Mouse (Mus musculus) thymus, postnatal 0 days (tissue): ENCODE results near the gene Tdp2. TPM values are rescaled to one million over a fixed set of nuclear protein-coding genes. Genes with fewer than 3 reads are reported as not detected.
"Not testable (repeated sequence)": the region's sequence is repeated elsewhere in the genome, so short reads cannot be mapped to it uniquely, and the experiment has no call there.

Experiments
- DNase-seq: peaks from one replicate; pipeline ENCODE4 v3.0.0-alpha.2; 2015; ENCODE audit warnings: low spot score
- polyA plus RNA-seq: library from polyadenylated mRNA; unstranded; fragments of >200 nt; fragmentation: Nextera tagmentation; extraction: Ambion mirVana; gene quantifications from 2 replicates; pipeline ENCODE4 v1.2.1, GENCODE M21; 2015

Tdp2 gene
- polyA plus RNA-seq, 1 experiment from 2014 or later: 60.2 TPM

DNA sequence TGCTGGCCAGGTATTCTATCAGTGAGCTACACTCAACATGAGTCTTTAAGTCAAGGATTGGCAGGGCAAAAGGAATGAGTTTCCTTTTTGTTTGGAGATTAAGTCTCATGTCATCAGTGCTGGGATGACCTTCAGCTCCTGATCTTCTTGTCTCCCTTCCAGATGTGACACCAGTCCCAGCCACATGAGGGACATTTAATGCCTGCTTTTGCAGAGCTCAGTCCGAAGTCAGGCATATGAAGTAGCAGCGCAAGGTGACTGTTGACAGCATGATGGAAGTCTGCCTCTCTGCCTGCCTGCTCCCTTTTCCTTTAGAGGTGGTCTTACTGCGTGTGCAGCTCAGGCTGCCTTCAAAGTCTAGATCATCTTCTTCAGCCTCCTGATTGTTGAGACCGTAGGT lies 6.8 kb upstream of the Tdp2 start:
- no peak for DNase-seq

DNA sequence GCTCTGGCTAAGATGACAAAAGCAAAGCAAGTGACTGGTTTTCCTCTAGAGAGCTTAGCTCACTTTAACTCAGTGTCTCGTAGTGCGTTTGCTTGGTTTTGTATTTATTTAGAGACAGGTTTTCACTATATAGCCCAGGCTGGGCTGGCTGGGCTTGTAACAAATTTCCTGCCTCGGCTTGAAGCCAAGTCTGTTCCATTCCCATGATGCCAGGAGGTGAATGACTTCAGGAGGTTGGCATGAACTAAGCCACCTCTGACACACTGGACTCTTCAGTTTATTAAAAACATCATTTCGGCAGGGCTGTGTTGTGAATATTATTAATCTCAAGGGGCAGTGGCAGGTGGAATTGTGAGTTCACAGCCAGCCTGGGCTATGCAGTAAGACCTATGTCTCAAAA lies 5.9 kb upstream of the Tdp2 start:
- no peak for DNase-seq

DNA sequence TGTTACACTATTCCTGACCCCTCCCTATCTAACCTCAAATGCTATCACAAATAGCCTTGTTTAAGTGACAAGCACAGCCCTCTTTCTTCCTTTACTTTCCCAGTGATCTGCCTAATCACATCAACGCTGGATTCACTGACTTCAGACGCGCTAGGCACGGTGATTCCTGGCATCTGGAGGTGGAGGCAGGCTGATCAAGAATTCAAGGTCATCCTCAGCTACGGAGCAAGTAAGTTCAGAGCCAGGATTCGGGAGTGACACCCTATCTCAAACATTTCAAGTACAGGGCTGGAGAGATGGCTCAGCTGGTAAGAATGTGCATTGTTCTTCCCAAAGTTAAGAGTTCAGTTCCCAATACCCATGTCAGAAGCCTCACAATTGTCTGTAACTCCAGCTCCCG lies 5.4 kb upstream of the Tdp2 start:
- no peak for DNase-seq

DNA sequence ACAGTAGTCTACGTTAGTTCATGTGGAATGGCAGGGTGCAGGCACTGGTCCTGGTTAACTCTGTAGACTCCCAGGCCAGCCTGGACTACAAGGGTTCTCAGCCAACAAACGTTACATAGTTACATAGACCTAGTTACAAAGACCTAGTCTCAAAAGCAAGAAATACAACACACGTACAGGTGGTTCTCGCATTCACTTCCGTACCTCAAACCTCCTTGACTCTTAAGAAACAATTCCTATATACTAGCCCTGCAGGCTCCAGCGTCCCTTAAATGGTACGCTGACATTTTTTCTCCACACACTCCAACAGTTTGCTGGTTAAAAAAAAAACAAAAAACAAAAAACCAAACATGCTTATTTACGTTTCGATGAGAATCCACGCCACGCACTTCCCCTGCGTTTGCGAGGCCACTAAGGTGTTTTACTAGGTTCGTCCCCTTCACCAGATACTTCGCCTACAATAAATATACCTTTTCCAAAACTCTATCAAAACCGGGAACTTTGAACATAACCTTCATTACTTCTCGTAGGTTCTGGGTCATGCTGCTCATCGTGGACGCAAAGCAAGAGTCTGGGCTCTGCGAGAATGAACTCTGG lies 625 bp upstream of the Tdp2 start:
- DNase-seq: peak; percentile 40

DNA sequence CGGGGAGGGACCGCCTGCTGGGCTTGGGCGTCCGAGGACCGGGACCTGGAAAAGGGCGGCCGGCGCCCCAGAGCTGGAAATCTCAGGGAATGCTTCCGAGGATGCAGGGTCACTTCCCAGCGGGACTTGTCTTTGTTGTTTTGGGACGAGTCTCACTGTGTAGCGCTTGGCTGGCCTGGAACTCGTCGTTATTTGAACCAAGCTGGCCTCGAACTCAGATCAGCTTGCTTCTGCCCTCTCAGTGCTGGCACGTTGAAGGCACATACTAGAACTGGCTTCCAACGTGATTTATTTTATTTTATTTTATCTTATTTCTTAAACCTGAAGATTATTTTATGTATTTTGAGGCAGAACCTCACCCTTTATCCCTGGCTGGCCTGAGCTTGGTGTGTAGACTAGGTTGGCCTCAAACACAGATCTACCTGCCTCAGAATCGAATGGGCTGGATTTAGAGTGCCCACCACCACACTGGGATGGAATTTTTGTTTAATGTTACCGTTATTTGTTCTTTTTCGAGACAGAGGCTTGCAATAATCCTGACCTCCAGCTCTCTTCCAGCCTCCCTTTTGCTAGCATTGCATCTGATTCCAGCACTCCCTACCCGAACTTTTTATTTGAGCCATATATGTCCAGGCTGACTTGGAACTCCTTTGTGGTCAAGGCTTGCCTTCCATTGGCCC lies 792 bp downstream of the Tdp2 start:
- no peak for DNase-seq

DNA sequence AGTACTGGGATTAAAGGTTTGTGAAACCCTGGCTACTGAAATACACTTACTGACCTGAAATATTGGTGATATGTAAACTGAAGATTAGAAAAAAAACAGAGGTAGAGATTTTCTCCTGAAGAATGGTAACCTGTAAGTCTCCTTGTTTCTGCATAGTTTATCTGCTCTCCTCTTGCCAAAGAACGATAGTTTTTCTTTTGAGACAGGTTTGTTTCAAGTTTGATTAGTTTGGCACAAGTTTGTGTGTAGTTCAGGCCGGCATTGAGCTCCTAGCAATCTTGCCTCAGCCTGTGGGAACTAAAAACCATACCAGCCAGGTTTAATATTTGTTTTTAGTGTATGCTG lies 1.3 kb downstream of the Tdp2 start:
- DNase-seq: no peak

DNA sequence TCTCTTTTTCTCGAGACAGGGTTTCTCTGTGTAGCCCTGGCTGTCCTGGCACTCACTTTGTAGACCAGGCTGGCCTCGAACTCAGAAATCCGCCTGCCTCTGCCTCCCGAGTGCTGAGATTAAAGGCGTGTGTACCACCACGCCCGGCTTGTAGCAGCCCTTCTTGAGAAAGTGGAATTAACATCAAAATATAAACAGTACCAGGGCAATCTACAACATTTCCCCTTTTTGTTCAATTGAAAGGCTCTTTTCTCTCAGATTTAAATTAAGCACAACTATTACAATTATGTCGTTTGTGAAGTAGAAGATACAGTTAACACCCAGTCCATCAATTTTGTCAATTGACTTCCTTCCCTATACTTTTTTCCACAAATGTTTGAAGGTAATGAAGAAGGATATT lies 6.3 kb downstream of the Tdp2 start:
- not testable (repeated sequence) for DNase-seq

DNA sequence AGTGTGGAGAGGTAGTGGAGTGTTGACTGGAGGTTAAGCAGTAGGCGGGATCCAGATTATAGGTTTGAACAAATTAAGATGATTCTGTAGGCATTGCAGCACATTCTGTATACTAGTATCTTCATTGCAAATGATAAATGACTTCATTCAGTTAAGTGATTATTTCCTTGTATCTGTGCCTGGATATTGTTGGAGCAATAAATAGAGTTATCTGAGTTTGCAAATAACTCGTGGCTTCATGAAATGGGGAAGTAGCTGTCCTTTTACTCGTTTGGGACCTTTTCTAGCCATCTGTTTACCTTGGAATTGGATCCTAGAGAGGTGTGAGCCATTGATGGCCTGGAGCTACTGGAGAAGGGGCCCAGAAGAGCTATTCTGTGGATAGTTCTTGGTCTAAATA lies 8.4 kb downstream of the Tdp2 start:
- no peak for DNase-seq

DNA sequence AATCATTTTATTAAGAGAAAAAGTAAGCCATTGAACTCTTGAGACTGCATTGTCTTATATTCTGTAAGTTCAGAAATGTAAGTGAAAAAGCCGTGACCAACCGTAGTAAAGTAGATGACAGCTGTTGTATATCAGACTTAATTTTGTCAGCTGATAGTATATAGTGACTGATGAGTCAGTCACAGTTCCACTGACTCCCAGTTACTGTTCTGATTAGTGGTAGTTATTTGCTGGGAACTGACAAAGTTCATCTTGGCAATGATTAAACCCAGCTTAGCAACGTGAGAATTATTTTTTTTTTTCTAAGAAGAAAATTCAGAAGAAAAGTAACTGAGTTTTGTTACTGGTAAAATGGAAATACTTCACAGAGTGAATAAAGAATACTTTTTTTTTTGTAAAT lies 10.2 kb downstream of the Tdp2 start:
- DNase-seq: no peak

DNA sequence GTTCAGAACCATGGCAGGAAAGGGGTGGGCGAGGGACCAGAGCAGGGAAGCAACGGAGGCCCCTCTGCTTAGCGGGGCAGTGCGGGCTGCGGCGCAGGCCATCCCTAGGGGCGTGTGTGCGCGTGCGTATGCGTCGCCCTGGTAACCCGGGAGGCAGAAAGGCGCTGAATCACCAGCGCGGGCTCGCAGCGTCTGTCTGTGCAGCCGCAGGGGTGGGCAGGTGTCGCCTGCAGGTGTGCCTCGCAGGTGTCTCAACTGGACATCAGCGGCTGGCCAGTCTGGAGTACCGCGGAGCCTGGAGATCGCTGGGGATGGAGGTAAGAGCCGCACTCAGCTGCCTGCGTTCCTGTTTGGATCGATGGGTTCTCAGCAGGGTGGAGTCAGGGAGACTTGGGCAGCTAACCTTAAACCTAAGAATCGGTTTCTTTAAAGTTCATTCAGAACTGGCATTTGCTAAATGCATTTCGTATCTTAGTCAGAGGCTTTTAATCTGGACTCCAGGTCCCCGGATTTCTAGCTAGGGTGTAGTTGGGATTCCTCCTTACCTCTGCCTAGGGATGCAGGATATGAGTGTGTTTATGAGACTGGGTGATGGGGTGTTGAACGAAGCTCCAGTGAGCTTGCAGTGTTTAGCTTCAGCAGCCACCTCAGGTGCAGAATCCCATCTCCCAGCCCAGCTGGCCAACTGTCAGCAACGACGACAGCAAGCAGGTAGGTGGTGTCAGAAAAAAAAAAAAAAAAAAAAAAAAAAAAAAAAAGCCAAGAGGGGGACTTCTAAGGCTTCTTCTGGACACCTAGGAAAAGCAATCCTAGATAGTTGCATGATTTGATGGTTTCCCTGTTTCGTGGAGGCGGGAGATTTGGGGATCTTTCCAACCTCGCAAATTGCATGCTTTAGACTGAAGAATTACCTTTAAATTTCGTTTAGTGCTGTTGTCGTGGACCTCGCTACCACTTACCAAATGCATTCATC lies 13.8 kb downstream of the Tdp2 start, which contains the start of gene D130043K22Rik:
Gene D130043K22Rik, plus strand, starts transcription at position 153 of the 973 bp plus-strand sequence.
- peak; percentile 39 for DNase-seq

DNA sequence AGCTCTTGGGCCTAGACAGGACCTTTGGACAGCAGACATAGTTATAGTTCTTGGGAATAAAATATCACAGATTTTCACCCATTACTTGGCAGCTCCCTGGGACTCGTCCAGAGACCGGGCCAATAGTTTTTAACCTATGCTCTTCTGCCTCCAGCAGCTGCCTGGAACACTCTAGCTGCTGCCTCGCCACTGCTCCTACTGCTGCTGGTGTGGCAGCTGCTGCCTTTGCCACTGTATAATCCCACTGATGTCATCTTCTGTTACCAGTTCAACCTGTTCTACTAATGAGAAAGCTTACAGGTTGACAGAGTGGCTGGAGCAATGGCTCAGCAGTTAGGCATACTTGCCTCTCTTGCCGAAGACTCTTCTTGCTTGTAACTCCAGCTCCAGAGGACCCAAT lies 17.8 kb downstream of the Tdp2 start:
- DNase-seq: no peak

DNA sequence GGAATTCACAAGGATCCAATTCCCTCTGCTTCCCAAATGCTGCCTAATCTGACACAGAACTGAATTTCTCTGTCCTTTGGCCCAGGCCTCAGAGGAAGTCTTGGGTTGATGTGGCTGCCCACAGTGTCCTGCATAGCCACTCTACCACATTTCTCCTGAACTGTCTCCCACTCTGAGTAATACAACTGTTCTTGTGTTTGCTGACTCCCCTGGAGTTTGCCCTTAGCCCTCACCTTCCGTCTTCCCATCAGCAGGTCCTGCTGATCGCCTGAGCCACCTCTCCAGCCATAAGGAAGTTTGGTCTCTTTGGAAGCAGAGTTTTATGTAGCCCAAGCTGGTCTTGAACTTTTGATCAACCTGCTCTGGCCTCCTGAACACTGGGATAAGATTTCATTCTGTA lies 20.5 kb downstream of the Tdp2 start:
- DNase-seq: no peak

DNA sequence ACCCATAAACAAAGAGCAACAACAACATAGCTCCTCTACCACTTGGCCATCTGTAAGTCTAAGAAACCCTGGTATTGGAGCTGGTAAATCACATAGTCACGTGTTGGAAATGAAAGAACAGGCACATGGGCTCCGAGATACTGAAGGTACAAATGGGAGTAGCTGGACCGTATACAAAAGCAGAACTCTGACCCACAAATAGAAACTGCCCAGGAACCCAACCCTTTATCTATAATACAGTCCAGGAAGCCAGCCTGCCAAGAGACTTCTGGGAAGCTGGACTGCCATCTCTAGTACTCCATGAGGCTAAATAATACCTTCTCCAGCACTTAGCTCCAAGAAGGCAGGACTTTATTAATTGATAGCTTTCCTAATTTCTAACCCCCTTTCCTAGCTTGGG lies 21.1 kb downstream of the Tdp2 start:
- DNase-seq: no peak

DNA sequence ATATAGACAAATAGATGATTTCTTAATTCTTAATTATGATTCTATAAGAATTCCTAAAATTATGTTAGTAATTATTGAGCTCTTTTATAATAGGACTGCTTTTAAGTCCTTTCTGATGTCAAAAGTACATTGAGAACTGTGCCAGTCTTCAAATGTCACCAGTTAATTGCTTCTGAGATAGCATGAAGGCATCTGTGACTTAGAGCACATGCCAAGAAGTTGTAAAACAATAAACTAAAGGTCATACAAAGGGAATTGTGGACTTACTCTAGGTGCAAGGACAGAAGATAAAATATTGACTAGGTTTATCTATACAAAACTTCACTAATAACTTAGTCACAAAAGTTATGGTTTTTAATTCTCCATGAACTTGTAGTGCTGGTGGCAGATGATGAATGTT lies 27.6 kb downstream of the Tdp2 start:
- DNase-seq: no peak

DNA sequence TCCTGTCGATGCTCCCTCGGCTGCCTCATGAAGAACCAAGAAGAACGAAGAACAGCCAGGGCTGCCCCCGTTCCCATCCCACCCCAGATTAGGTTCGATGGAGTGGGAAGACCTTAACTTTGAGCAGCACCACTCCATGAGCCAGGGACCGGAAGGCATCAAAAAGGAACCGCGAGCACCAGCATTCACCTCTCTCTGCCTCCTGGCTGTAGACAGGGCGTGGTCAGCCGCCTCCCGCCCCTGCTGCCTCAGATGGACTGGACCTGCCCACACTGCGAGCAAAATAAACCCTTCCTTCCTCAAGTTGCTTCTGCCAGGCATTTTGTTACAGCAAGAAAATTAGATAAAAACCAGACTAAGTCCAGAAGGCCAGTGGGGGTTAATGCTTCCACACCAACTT lies 29.6 kb downstream of the Tdp2 start:
- DNase-seq: no peak

DNA sequence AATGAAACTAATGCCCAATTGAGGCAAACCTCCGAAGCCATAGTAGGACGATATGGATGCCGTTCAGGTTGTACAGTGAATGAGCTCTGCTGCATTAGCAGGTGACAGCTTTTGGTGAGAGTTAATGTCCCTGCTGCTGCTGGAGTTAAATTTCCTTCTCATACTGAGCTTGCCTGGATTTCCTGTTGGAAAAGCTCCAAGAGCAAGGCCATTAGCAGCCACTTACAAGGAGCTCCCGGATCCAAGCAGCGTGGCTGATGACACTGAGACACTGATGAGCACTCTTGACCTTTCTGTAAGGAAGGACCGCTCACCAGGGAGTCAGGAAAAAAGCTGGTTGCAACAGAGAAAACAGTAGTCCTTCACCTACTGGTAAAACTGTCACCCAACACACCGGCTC lies 30.5 kb downstream of the Tdp2 start:
- DNase-seq: no peak

DNA sequence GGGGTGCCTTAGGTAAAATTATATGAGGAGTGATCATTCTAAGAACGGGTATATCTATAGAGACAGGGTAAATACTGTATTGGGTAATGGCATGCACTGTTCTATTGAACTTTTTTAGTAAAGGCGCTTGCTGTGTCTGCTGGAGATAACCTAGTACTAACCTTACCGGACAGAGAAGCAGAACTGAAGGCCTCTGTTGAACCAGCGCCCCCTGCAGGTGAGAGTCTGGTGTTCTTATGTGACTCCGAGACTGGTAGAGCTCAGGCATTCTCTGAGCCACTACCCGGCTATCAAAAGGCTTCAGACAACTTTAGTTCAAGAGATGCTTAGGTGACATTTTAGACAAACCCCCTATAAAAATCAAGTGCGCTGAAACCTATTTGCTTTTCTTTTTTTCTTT lies 31.0 kb downstream of the Tdp2 start:
- DNase-seq: peak; percentile 63

DNA sequence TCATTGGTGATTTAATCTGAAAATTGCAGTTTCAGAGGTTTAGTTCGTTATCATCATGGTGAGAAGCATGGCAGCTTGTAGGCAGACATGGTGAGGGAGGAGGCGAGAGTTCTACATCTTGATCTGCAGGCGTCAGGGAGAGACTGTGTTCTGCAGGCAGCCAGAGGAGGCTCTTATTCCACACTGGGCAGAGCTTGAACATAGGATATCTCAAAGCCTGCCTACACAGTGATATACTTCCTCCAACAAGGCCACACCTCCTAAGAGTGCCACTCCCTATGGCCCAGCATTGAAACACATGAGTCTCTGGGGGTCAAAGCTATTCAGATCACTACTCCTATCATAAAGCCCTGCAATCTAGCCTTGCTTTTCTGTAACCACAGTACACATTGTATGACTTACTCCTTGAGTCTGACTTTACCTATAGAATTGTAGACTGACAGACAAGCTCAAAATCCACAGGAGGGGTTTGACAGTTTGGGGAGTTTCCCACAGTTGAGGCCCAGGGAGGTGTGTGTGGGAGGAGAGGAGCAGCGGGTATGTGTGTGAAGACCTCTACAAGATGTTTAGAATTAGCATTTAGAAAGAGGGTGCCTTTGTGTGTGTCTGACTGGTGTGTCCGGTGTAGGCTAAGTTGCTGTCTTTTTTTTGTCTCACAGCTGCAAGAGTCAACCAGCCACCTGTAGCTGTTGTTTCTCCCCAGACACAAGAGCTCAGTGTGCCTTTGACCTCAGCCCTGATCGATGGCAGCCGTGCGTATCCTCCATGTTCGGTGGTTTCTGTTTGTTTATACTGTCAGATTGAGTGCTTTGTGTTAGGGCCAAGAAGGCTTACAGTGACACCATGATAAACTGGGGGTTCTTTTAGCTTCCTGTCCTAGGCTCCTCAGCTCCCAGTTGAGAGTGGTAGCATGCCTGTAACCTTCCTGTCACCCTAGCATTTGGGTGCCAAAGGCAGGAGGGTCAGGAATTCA lies 35.2 kb downstream of the Tdp2 start:
- DNase-seq: no peak

DNA sequence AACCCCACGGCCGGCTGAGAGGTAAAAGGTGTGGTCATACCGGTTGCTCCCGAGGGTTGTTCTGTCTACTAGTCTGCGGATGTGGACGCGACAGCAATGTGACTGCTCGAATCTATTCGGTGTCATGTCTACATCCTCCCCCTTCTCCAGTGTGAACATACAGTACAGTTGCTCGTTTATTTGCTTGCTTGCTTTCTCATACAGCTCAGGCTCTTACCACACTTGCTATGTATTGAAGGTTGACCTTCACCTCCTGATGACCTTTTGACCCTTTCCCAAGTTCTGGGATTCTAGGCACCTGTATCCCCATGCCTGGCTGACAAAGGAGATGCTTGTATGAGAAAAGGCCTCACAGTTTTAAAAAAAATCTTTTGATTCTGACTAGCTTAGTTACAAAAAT lies 36.3 kb downstream of the Tdp2 start:
- no peak for DNase-seq

DNA sequence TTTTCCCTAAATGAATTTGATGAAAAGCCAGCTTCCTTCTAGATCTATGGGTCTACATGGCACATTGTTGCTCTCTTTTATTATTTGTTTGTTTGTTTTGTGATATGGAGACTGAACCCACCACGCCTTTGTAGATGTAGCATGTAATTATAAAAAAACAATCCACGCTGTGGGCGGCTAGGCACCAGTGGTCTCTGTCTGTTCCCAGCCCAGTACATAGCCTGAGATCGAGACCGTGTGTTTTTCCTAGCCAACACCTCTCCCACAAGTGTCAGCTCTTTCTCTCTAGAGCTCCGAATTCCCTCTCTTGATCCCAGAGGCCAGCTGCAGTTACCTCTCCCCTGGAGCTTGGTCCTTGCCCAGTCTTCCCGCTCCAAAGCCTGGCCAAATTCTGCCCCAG lies 36.8 kb downstream of the Tdp2 start:
- no peak for DNase-seq

DNA sequence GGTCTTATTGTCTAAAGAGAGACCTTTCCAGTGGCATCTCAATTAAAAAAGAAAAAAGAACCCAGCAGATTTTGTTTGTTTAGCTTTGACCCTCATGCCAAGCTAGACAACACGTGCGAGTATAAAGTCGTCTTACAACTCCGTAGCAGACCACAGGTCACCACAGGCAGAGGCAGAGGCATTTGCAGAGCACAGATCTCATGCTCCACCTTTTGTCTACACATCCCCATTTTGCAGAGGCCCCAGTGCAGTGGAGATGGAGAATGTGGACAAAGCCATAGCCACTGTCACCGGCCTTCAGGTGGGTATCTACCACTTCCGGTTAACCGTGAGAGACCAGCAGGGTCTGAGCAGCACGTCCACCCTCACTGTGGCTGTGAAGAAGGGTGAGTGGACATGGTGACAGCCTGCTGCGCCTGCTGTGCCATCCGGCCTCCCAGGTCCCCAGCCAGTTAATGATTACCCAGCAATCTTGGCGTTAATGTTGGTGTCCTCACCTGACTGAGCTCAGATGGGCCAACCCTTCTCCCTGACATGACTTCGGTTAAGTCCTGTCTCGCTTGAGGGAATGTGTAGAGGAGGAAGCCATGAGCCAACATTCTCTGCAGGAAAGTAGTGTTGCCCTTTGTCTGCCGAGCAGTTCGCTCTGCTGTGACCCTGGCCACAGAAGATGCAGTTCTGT lies 48.0 kb downstream of the Tdp2 start:
- DNase-seq: no peak
